14 mouse cellular contexts compared by ENCODE assay signal in the genomic region with DNA sequence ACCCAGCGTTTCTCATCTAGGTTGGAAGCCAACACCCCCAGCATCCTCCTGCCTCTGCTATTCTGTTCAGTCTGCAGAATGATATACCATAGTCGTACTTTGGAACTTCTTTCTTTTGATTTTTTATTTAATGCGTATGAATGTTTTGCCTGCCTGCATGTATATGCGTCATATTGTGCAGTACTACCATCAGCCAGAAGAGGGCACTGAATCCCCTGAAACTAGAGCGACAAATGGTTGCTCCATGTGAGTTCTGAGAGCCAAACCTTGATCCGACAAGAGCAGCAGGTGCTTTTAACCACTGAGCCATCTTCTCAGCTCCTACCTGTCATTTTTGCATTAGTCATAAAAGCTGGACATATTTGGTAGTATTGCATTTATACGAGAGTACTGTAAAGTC. TPM values are rescaled to one million over a fixed set of nuclear protein-coding genes. Genes with fewer than 3 reads are reported as not detected.
DNase-seq lines count a peak whose midpoint lies in the region; ATAC-seq and TF ChIP-seq lines count a peak whose summit lies in the region.
"Had no signal": no experiment of that assay in that cellular context is flagged by ENCODE, and none has a peak within 500 bp of the region (broad histone marks: within the 10 kb centered on the region; RNA-seq: fewer than 3 reads in every experiment).

No protein-coding gene starts in this region.

- H3K27ac ChIP-seq in hindbrain, postnatal 0 days = no peak overlapping the region
- H3K27ac ChIP-seq in hindbrain, embryonic 12.5 days = no peak overlapping the region
- 0 out of 2 replicates have a peak overlapping the region, but pooled peaks have one; percentile 15 for H3K27ac ChIP-seq in MEL (ENCODE audit: control insufficient read depth, low read depth, low read length)
- no peak overlapping the region for H3K27ac ChIP-seq in stomach, postnatal 0 days (replicated peaks)
- H3K27ac ChIP-seq: hindbrain, embryonic 10.5 days; limb, embryonic 12.5 days had no signal

- no peaks in the 10 kb centered on the region for H3K9me3 ChIP-seq in hindbrain, postnatal 0 days (ENCODE audit: low read length)
- no peaks in the 10 kb centered on the region for H3K9me3 ChIP-seq in hindbrain, embryonic 12.5 days (replicated peaks)
- H3K9me3 ChIP-seq in MEL (replicated peaks; ENCODE audit: insufficient read depth, low read length) = no peaks in the 10 kb centered on the region
- no peaks in the 10 kb centered on the region for H3K9me3 ChIP-seq in stomach, postnatal 0 days (ENCODE audit: control insufficient read depth, low read length)
- H3K9me3 ChIP-seq: hindbrain, embryonic 10.5 days; limb, embryonic 12.5 days had no signal

- no peak for DNase-seq in hindbrain, postnatal 0 days (ENCODE audit: low spot score)
- DNase-seq in retina, postnatal 1 day = peak; percentile 47
- no peak for DNase-seq in retina, embryonic 14.5 days (ENCODE audit: low spot score)
- DNase-seq in MEL (ENCODE audit: low read depth, low spot score) = peak; percentile 66
- DNase-seq in stomach, postnatal 0 days (ENCODE audit: low spot score) = peak; percentile 19
- DNase-seq in adrenal gland, adult (ENCODE audit: inconsistent age in 2 of 2, low spot score in 1 of 2) = no peak
- DNase-seq: embryo, embryonic 11 days had no signal

- TF ChIP-seq RAD21 in MEL (IDR thresholded peaks at IDR 0.05; ENCODE audit: low read depth, low read length) = no peak

- TF ChIP-seq EP300 in MEL (IDR thresholded peaks at IDR 0.05; ENCODE audit: low read depth in 1 of 2, low read length in 2 of 2) = no peak
- TF ChIP-seq EP300 in stomach, postnatal 0 days (optimal IDR thresholded peaks at IDR 0.05) = no peak

- 69% methylated on average over 7 of the region's 7 CpGs for WGBS in hindbrain, postnatal 0 days
- 69% methylated on average over 7 of the region's 7 CpGs for WGBS in hindbrain, embryonic 12.5 days
- 68% methylated on average over 7 of the region's 7 CpGs for WGBS in stomach, postnatal 0 days

- no peaks in the 10 kb centered on the region for H3K36me3 ChIP-seq in hindbrain, postnatal 0 days (ENCODE audit: insufficient read depth, low read length)
- H3K36me3 ChIP-seq in hindbrain, embryonic 12.5 days = no peaks in the 10 kb centered on the region
- peaks cover 0 to 5% of the 10 kb centered on the region in 2 experiments; a peak in 1 of 4 replicates for H3K36me3 ChIP-seq in MEL (ENCODE audit: control insufficient read depth in 1 of 2, insufficient read depth in 2 of 2, low read length in 2 of 2)
- H3K36me3 ChIP-seq in stomach, postnatal 0 days (ENCODE audit: control insufficient read depth, insufficient read depth, low read length) = no peaks in the 10 kb centered on the region
- H3K36me3 ChIP-seq: hindbrain, embryonic 10.5 days; limb, embryonic 12.5 days had no signal

- peaks cover 11% of the 10 kb centered on the region for H3K4me1 ChIP-seq in hindbrain, postnatal 0 days (ENCODE audit: insufficient read depth, low read length)
- peaks cover 18% of the 10 kb centered on the region for H3K4me1 ChIP-seq in hindbrain, embryonic 12.5 days
- peaks cover 0 to 10% of the 10 kb centered on the region in 2 experiments; a peak in 2 of 4 replicates for H3K4me1 ChIP-seq in MEL (ENCODE audit: control insufficient read depth in 1 of 2, insufficient read depth in 2 of 2, low read length in 2 of 2)
- peaks cover 2% of the 10 kb centered on the region; the same call in 1 of the 2 replicates for H3K4me1 ChIP-seq in stomach, postnatal 0 days (replicated peaks; ENCODE audit: control insufficient read depth, insufficient read depth)

- H3K79me2 ChIP-seq in MEL (ENCODE audit: control insufficient read depth, insufficient read depth, low read length, poor library complexity) = peaks cover 5% of the 10 kb centered on the region

- H3K27me3 ChIP-seq in hindbrain, postnatal 0 days (ENCODE audit: insufficient read depth, low read length) = no peaks in the 10 kb centered on the region
- H3K27me3 ChIP-seq in hindbrain, embryonic 12.5 days = no peaks in the 10 kb centered on the region
- no peaks in the 10 kb centered on the region for H3K27me3 ChIP-seq in MEL (ENCODE audit: control insufficient read depth in 1 of 2, insufficient read depth in 2 of 2, low read length in 2 of 2)
- H3K27me3 ChIP-seq in stomach, postnatal 0 days (ENCODE audit: control insufficient read depth, insufficient read depth, low read length) = no peaks in the 10 kb centered on the region
- H3K27me3 ChIP-seq: limb, embryonic 12.5 days had no signal

- no peak for ATAC-seq in hindbrain, postnatal 0 days
- ATAC-seq in hindbrain, embryonic 12.5 days (ENCODE audit: low FRiP score) = no peak
- no peak for ATAC-seq in stomach, postnatal 0 days (ENCODE audit: low FRiP score, low TSS enrichment)
- ATAC-seq: forebrain, embryonic 14.5 days had no signal

- no peak overlapping the region for H3K4me3 ChIP-seq in hindbrain, postnatal 0 days (ENCODE audit: low read length)
- no peak overlapping the region for H3K4me3 ChIP-seq in hindbrain, embryonic 12.5 days
- no peak overlapping the region for H3K4me3 ChIP-seq in MEL (ENCODE audit: control insufficient read depth in 1 of 2, insufficient read depth in 1 of 2, low read depth in 2 of 2, low read length in 2 of 2)
- no peak overlapping the region for H3K4me3 ChIP-seq in stomach, postnatal 0 days (ENCODE audit: low read depth, low read length)
- H3K4me3 ChIP-seq: hindbrain, embryonic 10.5 days; limb, embryonic 12.5 days had no signal

- peak; percentile 62 for TF ChIP-seq CTCF in hindbrain, postnatal 0 days (IDR thresholded peaks at IDR 0.05; ENCODE audit: low read depth)
- TF ChIP-seq CTCF in MEL (IDR thresholded peaks at IDR 0.05 in 2 of 3, conservative IDR thresholded peaks at IDR 0.05 in 1 of 3; ENCODE audit: control insufficient read depth in 1 of 3, insufficient read depth in 1 of 3, low read depth in 2 of 3, low read length in 3 of 3, poor library complexity in 1 of 3, severe bottlenecking in 1 of 3) = peak; percentile 30 to 61 (median 53)
- TF ChIP-seq CTCF in stomach, postnatal 0 days (IDR thresholded peaks at IDR 0.05; ENCODE audit: low read depth) = peak; percentile 58

- no peak overlapping the region for H3K4me2 ChIP-seq in hindbrain, postnatal 0 days (ENCODE audit: low read depth, low read length)
- no peak overlapping the region for H3K4me2 ChIP-seq in hindbrain, embryonic 12.5 days (replicated peaks)
- no peak overlapping the region for H3K4me2 ChIP-seq in stomach, postnatal 0 days (replicated peaks; ENCODE audit: low read depth)
- H3K4me2 ChIP-seq: limb, embryonic 12.5 days had no signal

- H3K9ac ChIP-seq in hindbrain, postnatal 0 days (replicated peaks; ENCODE audit: low read length) = no peak overlapping the region
- H3K9ac ChIP-seq in hindbrain, embryonic 12.5 days = no peak overlapping the region
- no peak overlapping the region for H3K9ac ChIP-seq in MEL (ENCODE audit: control insufficient read depth, low read depth, low read length, poor library complexity, severe bottlenecking)
- no peak overlapping the region for H3K9ac ChIP-seq in stomach, postnatal 0 days (ENCODE audit: low read length)
- H3K9ac ChIP-seq: limb, embryonic 12.5 days had no signal

- no peak for TF ChIP-seq POLR2A in MEL (IDR thresholded peaks at IDR 0.05; ENCODE audit: control insufficient read depth in 1 of 2, insufficient read depth in 1 of 2, low read depth in 1 of 2, low read length in 2 of 2, poor library complexity in 1 of 2)

RNA-seq across cellular contexts. Expression of a gene that starts 3.3 kb away (rescaled TPM):
- 0.63 and 1.9 TPM in 2 replicates for total RNA-seq in hindbrain, postnatal 0 days (2014; rRNA removed)
- 1.8 and 2.0 TPM in 2 replicates for polyA plus RNA-seq in hindbrain, postnatal 0 days (2015; fragmentation: Nextera tagmentation; extraction: Ambion mirVana)
- polyA plus RNA-seq in hindbrain, embryonic 12.5 days (2016; fragmentation: Nextera tagmentation; extraction: Ambion mirVana) = 1.9 and 2.5 TPM in 2 replicates
- total RNA-seq in MEL (2012; rRNA removed) = 0.62 and 1.1 TPM in 2 replicates
- polyA plus RNA-seq in MEL (2012; ENCODE audit: insufficient read depth in 1 of 2, insufficient read length in 2 of 2, low read depth in 1 of 2, low replicate concordance in 2 of 2, missing spikeins in 1 of 2) = 1 to 10 TPM in 1 of 2 experiments, not detected in 1; 2.2 TPM
- 0.25 and 0.36 TPM in 2 replicates for polyA plus RNA-seq in stomach, postnatal 0 days (2015; fragmentation: Nextera tagmentation; extraction: Ambion mirVana)

RNA-seq across cellular contexts. Expression of a gene that starts 3.7 kb away (rescaled TPM):
- total RNA-seq in hindbrain, postnatal 0 days (2014; rRNA removed) = 24.5 and 30.7 TPM in 2 replicates
- polyA plus RNA-seq in hindbrain, postnatal 0 days (2015; fragmentation: Nextera tagmentation; extraction: Ambion mirVana) = 15.4 and 16.1 TPM in 2 replicates
- polyA plus RNA-seq in hindbrain, embryonic 12.5 days (2016; fragmentation: Nextera tagmentation; extraction: Ambion mirVana) = 18.4 and 19.2 TPM in 2 replicates
- total RNA-seq in MEL (2012; rRNA removed) = 11.0 and 11.3 TPM in 2 replicates
- 10 to 100 TPM in 1 of 2 experiments, not detected in 1; 43.2 TPM for polyA plus RNA-seq in MEL (2012; ENCODE audit: insufficient read depth in 1 of 2, insufficient read length in 2 of 2, low read depth in 1 of 2, low replicate concordance in 2 of 2, missing spikeins in 1 of 2)
- polyA plus RNA-seq in stomach, postnatal 0 days (2015; fragmentation: Nextera tagmentation; extraction: Ambion mirVana) = 12.7 and 13.9 TPM in 2 replicates

RNA-seq across cellular contexts. Expression of a gene that starts 20.2 kb away (rescaled TPM):
- total RNA-seq in hindbrain, postnatal 0 days (2014; rRNA removed) = 38.0 and 38.6 TPM in 2 replicates
- polyA plus RNA-seq in hindbrain, postnatal 0 days (2015; fragmentation: Nextera tagmentation; extraction: Ambion mirVana) = 30.1 and 30.4 TPM in 2 replicates
- 16.8 and 19.2 TPM in 2 replicates for polyA plus RNA-seq in hindbrain, embryonic 12.5 days (2016; fragmentation: Nextera tagmentation; extraction: Ambion mirVana)
- 14.0 and 18.1 TPM in 2 replicates for total RNA-seq in MEL (2012; rRNA removed)
- polyA plus RNA-seq in MEL (2012; ENCODE audit: insufficient read depth in 1 of 2, insufficient read length in 2 of 2, low read depth in 1 of 2, low replicate concordance in 2 of 2, missing spikeins in 1 of 2) = 10 to 100 TPM in 1 of 2 experiments, not detected in 1; 22.1 TPM
- 12.1 TPM in 2 replicates for polyA plus RNA-seq in stomach, postnatal 0 days (2015; fragmentation: Nextera tagmentation; extraction: Ambion mirVana)

RNA-seq across cellular contexts. Expression of a gene that starts 20.4 kb away (rescaled TPM):
- 37.3 and 40.1 TPM in 2 replicates for total RNA-seq in hindbrain, postnatal 0 days (2014; rRNA removed)
- polyA plus RNA-seq in hindbrain, postnatal 0 days (2015; fragmentation: Nextera tagmentation; extraction: Ambion mirVana) = 30.8 and 31.9 TPM in 2 replicates
- polyA plus RNA-seq in hindbrain, embryonic 12.5 days (2016; fragmentation: Nextera tagmentation; extraction: Ambion mirVana) = 53.2 and 53.6 TPM in 2 replicates
- total RNA-seq in MEL (2012; rRNA removed) = 73.8 and 74.8 TPM in 2 replicates
- 10 to 100 TPM in 1 of 2 experiments, not detected in 1; 99.9 TPM for polyA plus RNA-seq in MEL (2012; ENCODE audit: insufficient read depth in 1 of 2, insufficient read length in 2 of 2, low read depth in 1 of 2, low replicate concordance in 2 of 2, missing spikeins in 1 of 2)
- 22.5 and 23.0 TPM in 2 replicates for polyA plus RNA-seq in stomach, postnatal 0 days (2015; fragmentation: Nextera tagmentation; extraction: Ambion mirVana)

RNA-seq across cellular contexts. Expression of a gene that starts 41.9 kb away (rescaled TPM):
- total RNA-seq in hindbrain, postnatal 0 days (2014; rRNA removed) = 0.21 and 0.79 TPM in 2 replicates
- 0.26 and 0.86 TPM in 2 replicates for polyA plus RNA-seq in hindbrain, postnatal 0 days (2015; fragmentation: Nextera tagmentation; extraction: Ambion mirVana)
- polyA plus RNA-seq in hindbrain, embryonic 12.5 days (2016; fragmentation: Nextera tagmentation; extraction: Ambion mirVana) = 0.56 and 0.77 TPM in 2 replicates
- total RNA-seq in MEL (2012; rRNA removed) = not detected in 2 replicates
- under 1 TPM in 1 of 2 experiments, not detected in 1; 0.25 TPM for polyA plus RNA-seq in MEL (2012; ENCODE audit: insufficient read depth in 1 of 2, insufficient read length in 2 of 2, low read depth in 1 of 2, low replicate concordance in 2 of 2, missing spikeins in 1 of 2)
- polyA plus RNA-seq in stomach, postnatal 0 days (2015; fragmentation: Nextera tagmentation; extraction: Ambion mirVana) = 0.10 TPM in 1 of 2 replicates, not detected in the other
- total RNA-seq: gastrocnemius, postnatal 4 days had no signal
- polyA plus RNA-seq: large intestine, adult 2 months; limb, embryonic 12.5 days; neural tube, embryonic 11.5 days had no signal

Comparison
In these comparisons a context has a peak if more than half of its experiments do, and no peak if none do; other contexts are left out.
1. DNase-seq: peak in retina, postnatal 1 day (single experiment), MEL (single experiment) and stomach, postnatal 0 days (single experiment); none in hindbrain, postnatal 0 days (single experiment), retina, embryonic 14.5 days (single experiment) and adrenal gland, adult (0 of 2).
2. Peak in every context shown above with its lines, with median percentiles within 50 percentile points of each other: CTCF ChIP-seq.